In genomic region chr5:34288154-34288716, GRCm38 (mm10) we compare ENCODE assay signal across 8 mouse cellular contexts. TPM values are rescaled to one million over a fixed set of nuclear protein-coding genes. Genes with fewer than 3 reads are reported as not detected.
A peak's percentile ranks its signal among the peaks of the same experiment; 100 is the strongest.
DNase-seq lines count a peak whose midpoint lies in the region; ATAC-seq and TF ChIP-seq lines count a peak whose summit lies in the region.

Gene Zfyve28, minus strand, starts transcription at chr5:34288449.
Gene Cfap99, plus strand, starts transcription at chr5:34288600.

- H3K4me3 ChIP-seq in ES-E14 (ENCODE audit: insufficient read depth in 1 of 2, low read depth in 1 of 2, low read length in 2 of 2, poor library complexity in 1 of 2, severe bottlenecking in 1 of 2): peak within 1 kb of the TSS; percentile 75 to 82
- H3K4me3 ChIP-seq in hindbrain, embryonic 14.5 days (replicated peaks; ENCODE audit: low read length): peak within 1 kb of the TSS; percentile 77

- H3K27ac ChIP-seq in ES-E14 (ENCODE audit: insufficient read depth, low read depth, low read length, poor library complexity, severe bottlenecking): no peak within 1 kb of the TSS
- no peak within 1 kb of the TSS for H3K27ac ChIP-seq in hindbrain, embryonic 14.5 days

- H3K27me3 ChIP-seq in hindbrain, embryonic 14.5 days (ENCODE audit: control insufficient read depth, insufficient read depth, low read length): peaks cover 24% of the 10 kb centered on the region

- WGBS in hindbrain, embryonic 14.5 days: under 1% methylated on average over 72 of the region's 83 CpGs

- H3K9me3 ChIP-seq in ES-E14 (ENCODE audit: control insufficient read depth, insufficient read depth, low read depth, low read length): no peaks in the 10 kb centered on the region
- H3K9me3 ChIP-seq in hindbrain, embryonic 14.5 days (ENCODE audit: control insufficient read depth, low read length): no peaks in the 10 kb centered on the region

- peaks cover 10 to 12% of the 10 kb centered on the region in 2 experiments for H3K4me1 ChIP-seq in ES-E14 (ENCODE audit: control insufficient read depth in 2 of 2, insufficient read depth in 2 of 2, low read length in 2 of 2, poor library complexity in 1 of 2)
- H3K4me1 ChIP-seq in hindbrain, embryonic 14.5 days (replicated peaks; ENCODE audit: control insufficient read depth, insufficient read depth, low read length): peaks cover 10% of the 10 kb centered on the region

- peak within 1 kb of the TSS; percentile 47 for H3K9ac ChIP-seq in ES-E14 (ENCODE audit: insufficient read depth, low read depth, low read length, poor library complexity, severe bottlenecking)
- H3K9ac ChIP-seq in hindbrain, embryonic 14.5 days: peak within 1 kb of the TSS; percentile 75

- in situ Hi-C loops in ES-E14 (cut with MboI; ENCODE audit: low sequenced_read_pairs in 2 of 2, unreplicated experiment in 2 of 2): no loop called here

- peak; percentile 99 for ATAC-seq in hindbrain, embryonic 14.5 days (ENCODE audit: low FRiP score)

- H3K4me2 ChIP-seq in hindbrain, embryonic 14.5 days (replicated peaks): peak within 1 kb of the TSS; percentile 92

- DNase-seq in ES-E14 (ENCODE audit: low read depth, low spot score): no peak
- DNase-seq in cerebellum, adult 9-10 months: peak; percentile 98
- peak; percentile 94 to 95 for DNase-seq in frontal cortex, postnatal 10 days (ENCODE audit: low spot score in 2 of 2)
- DNase-seq in hindbrain, embryonic 14.5 days (ENCODE audit: low spot score): peak; percentile 91
- DNase-seq in layer of hippocampus, postnatal 25 days (ENCODE audit: extremely low spot score in 1 of 2, low spot score in 1 of 2): peak; percentile 83 to 92
- peak; percentile 73 for DNase-seq in lung, postnatal 10 days
- DNase-seq in retina, postnatal 1 day: peak; percentile 95
- DNase-seq in urinary bladder, adult 2 months (ENCODE audit: low spot score): peak; percentile 50

- H3K36me3 ChIP-seq in ES-E14 (ENCODE audit: control insufficient read depth, insufficient read depth, low read length, poor library complexity, severe bottlenecking): no peaks in the 10 kb centered on the region
- H3K36me3 ChIP-seq in hindbrain, embryonic 14.5 days (replicated peaks; ENCODE audit: control insufficient read depth, insufficient read depth): no peaks in the 10 kb centered on the region

TF ChIP-seq in ES-E14, 5 proteins besides CTCF, POLR2A, EP300 and RAD21:
- peak; percentile 88 for TF ChIP-seq HCFC1 (IDR thresholded peaks at IDR 0.05; ENCODE audit: borderline replicate concordance, insufficient read depth, low read length)
- no peak for TF ChIP-seq CHD2 (IDR thresholded peaks at IDR 0.05; ENCODE audit: low read depth, low read length)

RNA-seq across cellular contexts. Expression of gene Zfyve28, which starts in this region (rescaled TPM):
- 12.3 and 18.8 TPM in 2 replicates for total RNA-seq in ES-E14 (2012; rRNA removed)
- 3.8 and 4.6 TPM in 2 replicates for polyA plus RNA-seq in hindbrain, embryonic 14.5 days (2014; fragmentation: Nextera tagmentation; extraction: Ambion mirVana)
- total RNA-seq in layer of hippocampus, postnatal 25 days (2021): 10 to 100 TPM; 25.6 to 32.4 TPM
- polyA plus RNA-seq in urinary bladder, adult 2 months (2012; rRNA removed): 3.8 and 4.1 TPM in 2 replicates

RNA-seq across cellular contexts. Expression of gene Cfap99, which starts in this region (rescaled TPM):
- 0.22 and 0.42 TPM in 2 replicates for total RNA-seq in ES-E14 (2012; rRNA removed)
- 0.09 and 0.15 TPM in 2 replicates for polyA plus RNA-seq in hindbrain, embryonic 14.5 days (2014; fragmentation: Nextera tagmentation; extraction: Ambion mirVana)
- total RNA-seq in layer of hippocampus, postnatal 25 days (2021): under 1 TPM; 0.20 to 0.66 TPM
- 0.07 and 0.28 TPM in 2 replicates for polyA plus RNA-seq in urinary bladder, adult 2 months (2012; rRNA removed)
